Mouse (Mus musculus) heart, embryonic 16.5 days (tissue): Measurements from ENCODE around the gene Ank3. TPM values are rescaled to one million over a fixed set of nuclear protein-coding genes. Genes with fewer than 3 reads are reported as not detected.

Experiments used
- ATAC-seq: fragments of 200-750 bp; cut with Nextera tagmentation; replicated peaks from 2 replicates; pipeline ENCODE4 v1.8.0; 2017; ENCODE audit warnings: moderate number of reproducible peaks; ENCODE audit not compliant: insufficient read depth, low FRiP score; ENCODE audit errors: extremely low read depth
- H3K27ac ChIP-seq: fragments of 300-500 bp; sonication (generic); 2 replicates; pipeline ENCODE4 v1.5.1; 2014; ENCODE audit warnings: mild to moderate bottlenecking, low read length, control low read depth, moderate library complexity
- H3K27me3 ChIP-seq: fragments of 300-500 bp; sonication (generic); 2 replicates; pipeline ENCODE4 v1.6.1; 2014; ENCODE audit warnings: low read length, mixed read lengths; ENCODE audit not compliant: control insufficient read depth, insufficient read depth
- H3K36me3 ChIP-seq: fragments of 300-500 bp; sonication (generic); 2 replicates; pipeline ENCODE4 v1.6.1; 2014; ENCODE audit not compliant: control insufficient read depth, insufficient read depth
- H3K4me1 ChIP-seq: fragments of 300-500 bp; sonication (generic); 2 replicates; pipeline ENCODE4 v1.6.1; 2014; ENCODE audit warnings: low read length, mixed read lengths; ENCODE audit not compliant: control insufficient read depth, insufficient read depth
- H3K4me2 ChIP-seq: fragments of 300-500 bp; sonication (generic); 2 replicates; pipeline ENCODE4 v1.6.1; 2014; ENCODE audit warnings: low read depth, mild to moderate bottlenecking, control low read depth, low read length
- H3K4me3 ChIP-seq: fragments of 300-500 bp; sonication (generic); 2 replicates; pipeline ENCODE4 v1.5.1; 2014; ENCODE audit warnings: mild to moderate bottlenecking, control low read depth, low read length
- H3K9ac ChIP-seq: fragments of 300-500 bp; sonication (generic); 2 replicates; pipeline ENCODE4 v1.6.1; 2014; ENCODE audit warnings: low read length, control low read depth
- H3K9me3 ChIP-seq: fragments of 300-500 bp; sonication (generic); replicated peaks from 2 replicates; pipeline ENCODE4 v1.6.1; 2016; ENCODE audit warnings: low read length; ENCODE audit not compliant: control insufficient read depth
- WGBS: fragments of 180-500 bp; shearing (Covaris S2); extraction: QIAGEN DNeasy Blood & Tissue Kit; methylation state at CpG from one replicate; pipeline ENCODE4 v1.1.7; 2014; 5-methylcytosine and 5-hydroxymethylcytosine counted together
- polyA plus RNA-seq: library from polyadenylated mRNA; unstranded; fragments of >200 nt; fragmentation: Nextera tagmentation; extraction: Ambion mirVana; gene quantifications from 2 replicates; pipeline ENCODE4 v1.2.1, GENCODE M21; 2015

The Ank3 gene
- polyA plus RNA-seq, 1 experiment from 2014 or later: 33.2 TPM

DNA sequence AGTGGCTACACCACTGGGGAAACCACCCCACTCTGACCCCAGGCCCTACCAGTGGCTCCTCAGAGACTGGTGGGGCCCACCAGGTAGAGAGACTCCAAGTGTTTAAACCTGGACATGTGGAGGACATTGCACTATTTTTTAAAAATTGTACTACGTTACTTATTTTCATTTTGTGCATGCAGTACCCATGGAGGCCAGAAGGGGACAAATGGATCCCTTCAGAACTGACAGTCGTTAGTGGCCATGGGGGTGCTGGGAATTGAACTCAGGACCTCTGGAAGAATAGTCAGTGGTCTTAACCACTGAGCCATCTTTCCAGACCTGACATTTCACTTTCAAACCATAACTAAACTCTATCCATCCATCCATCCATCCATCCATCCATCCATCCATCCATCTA, 183.0 kb downstream of the Ank3 start:
- peaks cover 33% of the 10 kb centered on the region for H3K4me1 ChIP-seq
- 93% methylated on average over 2 of the region's 2 CpGs for WGBS
- no peak overlapping the region for H3K27ac ChIP-seq
- H3K36me3 ChIP-seq: no peaks in the 10 kb centered on the region
- H3K4me2 ChIP-seq: no peak overlapping the region
- no peaks in the 10 kb centered on the region for H3K27me3 ChIP-seq
- no peaks in the 10 kb centered on the region; the same call in 1 of the 2 replicates for H3K9me3 ChIP-seq
- no peak overlapping the region for H3K9ac ChIP-seq
- no peak overlapping the region for H3K4me3 ChIP-seq
- ATAC-seq: no peak

DNA sequence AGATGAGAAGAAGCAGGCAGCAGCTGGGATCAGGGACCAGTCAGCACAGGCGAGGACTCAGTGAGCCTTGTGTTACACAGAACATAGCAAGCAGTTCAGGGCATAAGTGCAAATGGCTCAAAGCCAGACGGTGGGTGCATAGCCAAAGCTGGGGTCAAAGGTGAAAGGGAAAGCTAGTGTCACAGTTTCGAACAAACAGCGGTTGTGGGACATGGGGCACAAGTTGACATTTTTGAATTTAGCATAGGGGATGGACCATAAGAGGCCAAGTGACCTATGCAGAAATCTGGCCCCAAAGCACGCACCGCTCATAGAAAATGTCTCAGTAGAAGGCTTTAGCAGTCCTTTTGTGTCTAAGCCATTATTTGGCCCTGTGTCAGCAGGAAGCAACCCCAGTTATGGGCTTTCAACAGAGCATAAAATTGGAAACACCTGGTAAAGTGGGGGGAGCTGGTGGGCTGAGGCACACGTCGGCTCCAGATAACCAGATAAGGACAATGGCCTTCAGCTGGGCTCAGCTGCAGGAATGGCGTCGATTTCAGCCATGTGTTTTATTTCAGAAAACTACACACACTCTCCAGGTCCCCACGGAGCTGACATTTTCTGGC, 185.4 kb downstream of the Ank3 start:
- no peak overlapping the region for H3K9ac ChIP-seq
- 20% methylated on average over 11 of the region's 11 CpGs for WGBS
- H3K4me3 ChIP-seq: no peak overlapping the region
- no peaks in the 10 kb centered on the region; the same call in 1 of the 2 replicates for H3K9me3 ChIP-seq
- H3K27ac ChIP-seq: peak overlapping the region; percentile 64
- 0 out of 2 replicates have a peak overlapping the region, but pooled peaks have one; percentile 4 for H3K4me2 ChIP-seq
- H3K27me3 ChIP-seq: no peaks in the 10 kb centered on the region
- peaks cover 26% of the 10 kb centered on the region for H3K4me1 ChIP-seq
- ATAC-seq: peak; percentile 69
- H3K36me3 ChIP-seq: no peaks in the 10 kb centered on the region

DNA sequence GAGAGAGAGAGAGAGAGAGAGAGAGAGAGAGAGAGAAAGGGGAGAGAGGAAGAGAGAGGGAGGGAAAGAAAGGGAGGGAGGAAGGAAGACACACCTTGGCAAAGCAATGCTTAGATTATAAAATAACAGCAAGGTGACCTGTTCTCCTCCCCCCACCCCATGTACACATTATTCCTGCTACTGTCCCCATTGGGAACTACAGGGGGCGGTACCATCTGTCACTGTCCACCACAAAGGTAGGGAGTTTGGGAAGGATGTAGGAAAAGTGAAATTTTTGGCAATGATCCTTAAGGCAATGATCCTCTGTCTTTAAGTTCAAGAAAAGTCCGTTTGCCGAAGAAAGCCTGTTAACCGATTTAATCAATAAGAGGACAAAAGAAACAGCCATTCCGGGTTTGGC, 186.0 kb downstream of the Ank3 start:
- H3K9ac ChIP-seq: no peak overlapping the region
- H3K4me1 ChIP-seq: peaks cover 22% of the 10 kb centered on the region
- no peak overlapping the region for H3K4me2 ChIP-seq
- 75% methylated on average over 5 of the region's 5 CpGs for WGBS
- no peaks in the 10 kb centered on the region; the same call in 1 of the 2 replicates for H3K9me3 ChIP-seq
- H3K36me3 ChIP-seq: no peaks in the 10 kb centered on the region
- no peaks in the 10 kb centered on the region for H3K27me3 ChIP-seq
- no peak overlapping the region for H3K4me3 ChIP-seq
- H3K27ac ChIP-seq: peak overlapping the region; percentile 9; the same call in 1 of the 2 replicates
- ATAC-seq: no peak

DNA sequence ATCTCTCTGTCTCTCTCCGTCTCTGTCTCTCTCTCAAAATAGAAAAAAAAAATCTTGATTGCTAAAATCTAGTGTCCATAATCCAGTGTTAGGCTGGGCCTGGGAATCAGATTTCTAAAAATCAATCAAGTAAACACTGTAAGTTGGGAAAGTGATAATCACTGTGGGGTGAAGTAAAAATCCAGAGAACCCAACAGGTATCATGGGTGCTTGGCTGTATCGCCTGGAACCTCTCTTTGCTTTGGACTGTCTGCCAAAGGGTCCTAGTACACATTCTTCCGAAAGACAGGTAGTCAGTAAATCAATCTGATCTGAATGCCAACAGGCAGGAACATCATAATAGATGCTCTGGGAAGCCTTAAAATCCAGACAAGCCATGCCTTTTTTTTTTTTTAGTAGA, 186.7 kb downstream of the Ank3 start:
- no peaks in the 10 kb centered on the region for H3K27me3 ChIP-seq
- H3K9me3 ChIP-seq: no peaks in the 10 kb centered on the region; the same call in 1 of the 2 replicates
- no peak for ATAC-seq
- 86% methylated on average over 3 of the region's 3 CpGs for WGBS
- H3K4me1 ChIP-seq: peaks cover 15% of the 10 kb centered on the region
- H3K36me3 ChIP-seq: no peaks in the 10 kb centered on the region
- no peak overlapping the region for H3K4me2 ChIP-seq
- no peak overlapping the region for H3K9ac ChIP-seq
- H3K4me3 ChIP-seq: no peak overlapping the region
- no peak overlapping the region for H3K27ac ChIP-seq

DNA sequence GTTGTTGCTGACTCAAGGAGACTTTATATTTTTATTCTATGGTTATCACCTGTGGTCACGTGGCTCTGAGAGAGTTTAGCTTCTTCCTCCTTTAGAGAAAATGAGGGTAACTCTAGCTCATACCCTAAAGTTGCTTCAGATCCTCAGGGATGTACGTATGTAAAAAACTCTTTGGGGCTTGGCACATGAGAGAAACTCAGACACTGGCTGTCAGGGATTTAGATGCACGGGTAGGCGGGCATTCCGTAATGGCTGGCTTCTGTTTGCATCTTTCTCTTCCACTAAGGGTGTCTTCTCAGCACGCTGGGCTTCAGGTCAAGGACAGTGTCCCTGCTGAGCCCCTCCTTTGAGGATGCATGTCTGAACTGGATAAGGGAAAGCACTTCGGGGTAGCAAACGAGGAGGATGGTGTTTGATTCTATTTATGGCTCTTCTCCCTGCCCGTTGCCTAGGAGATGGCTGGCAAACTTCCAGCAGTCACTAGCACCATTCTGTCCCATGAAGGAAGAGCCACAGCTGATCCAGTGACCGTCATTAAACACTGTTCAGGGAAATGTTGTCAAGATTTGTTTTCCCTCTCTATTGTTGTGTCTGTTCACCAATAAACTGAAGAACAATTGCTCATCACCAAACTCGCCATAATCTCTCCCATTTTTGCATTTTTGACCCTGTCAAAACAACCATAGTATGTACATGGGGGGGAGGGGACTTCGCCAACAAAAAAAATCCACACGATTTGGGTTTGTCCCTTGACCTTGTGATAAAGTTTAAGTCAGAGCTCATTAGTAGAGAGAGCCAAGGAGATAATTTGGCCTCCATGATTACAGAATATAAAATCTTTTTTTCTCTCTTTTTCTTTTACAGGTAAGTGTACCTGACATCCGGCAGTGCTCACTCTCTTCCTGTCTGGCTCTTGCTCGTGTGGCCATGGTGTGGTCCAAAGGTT, 195.9 kb downstream of the Ank3 start:
- 31% methylated on average over 15 of the region's 15 CpGs for WGBS

DNA sequence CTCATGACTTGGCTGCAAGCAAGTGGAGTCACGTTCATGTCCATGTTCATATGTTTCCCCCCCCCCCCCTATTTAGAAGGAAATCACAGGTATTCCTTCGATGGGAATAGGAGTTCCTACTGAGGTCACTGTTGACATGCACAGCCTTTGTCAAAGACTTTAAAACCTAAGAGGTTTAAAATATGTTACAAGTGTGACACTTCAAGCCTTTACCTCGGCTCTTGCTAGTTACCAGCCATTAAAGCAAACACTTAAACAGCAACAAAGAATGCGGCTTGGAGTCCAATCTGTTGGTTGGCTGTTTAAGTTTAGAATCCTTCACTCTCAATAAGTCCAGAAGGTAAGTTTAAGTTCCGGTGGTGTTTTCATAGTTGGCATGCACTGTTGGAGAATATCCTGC, 196.9 kb downstream of the Ank3 start:
- peaks cover 11% of the 10 kb centered on the region for H3K9me3 ChIP-seq
- peaks cover 14% of the 10 kb centered on the region for H3K4me1 ChIP-seq
- ATAC-seq: no peak
- H3K4me2 ChIP-seq: no peak overlapping the region
- H3K27me3 ChIP-seq: no peaks in the 10 kb centered on the region
- no peak overlapping the region for H3K4me3 ChIP-seq
- no peak overlapping the region for H3K27ac ChIP-seq
- H3K36me3 ChIP-seq: 0 out of 2 replicates have a peak, but pooled peaks cover 10% of the 10 kb centered on the region
- WGBS: 79% methylated on average over 5 of the region's 5 CpGs
- H3K9ac ChIP-seq: no peak overlapping the region

More for the DNA sequence above, 195.9 kb downstream of the Ank3 start:
- peaks cover 9% of the 10 kb centered on the region for H3K9me3 ChIP-seq
- peak overlapping the region; percentile 49 for H3K27ac ChIP-seq
- ATAC-seq: peak; percentile 88
- H3K36me3 ChIP-seq: 0 out of 2 replicates have a peak, but pooled peaks cover 10% of the 10 kb centered on the region
- H3K9ac ChIP-seq: no peak overlapping the region
- H3K4me2 ChIP-seq: peak overlapping the region; percentile 49
- no peaks in the 10 kb centered on the region for H3K27me3 ChIP-seq
- H3K4me3 ChIP-seq: peak overlapping the region; percentile 20; the same call in 1 of the 2 replicates
- H3K4me1 ChIP-seq: peaks cover 14% of the 10 kb centered on the region

DNA sequence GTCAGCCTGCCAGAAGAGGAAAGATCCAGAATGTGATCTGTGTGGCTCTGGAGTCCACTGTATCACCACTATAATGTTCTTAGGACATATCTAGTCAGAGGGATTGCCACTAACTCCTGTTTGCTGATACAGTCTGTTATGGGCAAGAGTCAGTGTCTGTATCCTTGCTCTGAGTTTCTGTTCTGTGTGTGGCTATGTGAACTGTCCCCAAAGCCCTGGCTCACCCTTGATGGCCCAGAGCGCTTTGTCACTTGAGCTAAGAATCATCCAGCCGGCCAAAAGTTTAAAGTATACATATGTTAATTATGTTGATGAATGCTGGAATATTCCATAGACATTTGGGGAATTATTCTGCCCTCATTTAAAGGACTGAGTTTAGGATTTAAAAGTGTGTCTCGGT, 202.9 kb downstream of the Ank3 start:
- Histone ChIP-seq H3K4me3 (no peak overlapping the region), H3K27me3 (no peaks in the 10 kb centered on the region), H3K4me1 (peaks cover 9% of the 10 kb centered on the region; the same call in 1 of the 2 replicates), H3K9me3 (peaks cover 7% of the 10 kb centered on the region), H3K36me3 (0 out of 2 replicates have a peak, but pooled peaks cover 6% of the 10 kb centered on the region), H3K9ac (no peak overlapping the region), H3K4me2 (no peak overlapping the region), H3K27ac (no peak overlapping the region)
- no peak for ATAC-seq
- WGBS: 90% methylated on average over 3 of the region's 3 CpGs

DNA sequence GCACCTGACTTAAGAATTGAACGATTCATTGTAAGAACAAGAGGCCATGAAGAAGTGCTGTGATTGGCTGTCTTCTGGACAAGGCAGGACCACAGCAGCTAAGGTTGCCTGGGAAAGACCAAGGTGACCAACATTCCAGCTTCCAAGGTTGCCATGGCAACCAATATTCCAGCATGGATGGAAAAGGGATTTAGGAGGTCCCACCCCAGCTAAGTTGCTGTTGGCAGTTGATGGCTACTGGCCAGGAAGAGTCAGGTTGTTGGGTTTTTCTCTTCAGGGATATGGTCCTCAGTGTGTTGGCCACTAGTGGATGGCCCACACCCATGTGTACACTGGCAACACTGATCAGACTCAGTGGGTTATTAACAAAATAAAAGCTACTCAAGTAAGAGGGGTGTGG, 204.1 kb downstream of the Ank3 start:
- Histone ChIP-seq H3K4me2 (no peak overlapping the region), H3K27ac (no peak overlapping the region), H3K27me3 (no peaks in the 10 kb centered on the region), H3K9ac (no peak overlapping the region), H3K36me3 (no peaks in the 10 kb centered on the region), H3K4me3 (no peak overlapping the region), H3K9me3 (0 out of 2 replicates have a peak, but pooled peaks cover 3% of the 10 kb centered on the region), H3K4me1 (peaks cover 9% of the 10 kb centered on the region; the same call in 1 of the 2 replicates)
- no peak for ATAC-seq
- WGBS: 69% methylated on average over 1 of the region's 1 CpGs

DNA sequence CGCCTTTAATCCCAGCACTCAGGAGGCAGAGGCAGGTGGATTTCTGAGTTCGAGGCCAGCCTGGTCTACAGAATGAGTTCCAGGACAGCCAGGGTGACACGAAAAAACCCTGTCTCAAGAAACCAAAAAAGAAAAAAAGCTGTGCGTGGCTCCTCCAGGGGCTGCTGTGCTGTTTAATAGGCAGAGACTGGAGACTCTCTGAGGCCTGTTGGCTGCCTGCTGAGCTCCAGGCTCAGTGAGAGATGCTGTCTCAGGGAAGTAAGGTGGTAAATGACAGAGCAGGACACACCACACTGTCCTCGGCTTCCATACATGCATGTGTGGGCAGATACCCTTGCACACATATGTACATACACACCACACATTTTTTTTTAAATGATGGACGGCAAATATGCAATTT, 206.0 kb downstream of the Ank3 start:
- Histone ChIP-seq H3K4me1 (peaks cover 9% of the 10 kb centered on the region; the same call in 1 of the 2 replicates), H3K36me3 (no peaks in the 10 kb centered on the region), H3K9me3 (0 out of 2 replicates have a peak, but pooled peaks cover 3% of the 10 kb centered on the region), H3K27me3 (no peaks in the 10 kb centered on the region), H3K27ac (no peak overlapping the region), H3K9ac (no peak overlapping the region), H3K4me2 (no peak overlapping the region), H3K4me3 (no peak overlapping the region)
- WGBS: 79% methylated on average over 6 of the region's 6 CpGs
- no peak for ATAC-seq
